Mouse (Mus musculus): Measurements from ENCODE around the gene Akr1b8. TPM values are rescaled to one million over a fixed set of nuclear protein-coding genes. Genes with fewer than 3 reads are reported as not detected.
"Not testable (repeated sequence)": the region's sequence is repeated elsewhere in the genome, so short reads cannot be mapped to it uniquely, and the experiment has no call there.

The Akr1b8 gene
- total RNA-seq, 2 experiments from 2014 or later, result not detected

- no peak for ATAC-seq (replicated peaks; ENCODE audit: low FRiP score, poor library complexity, severe bottlenecking)
These were observed 7.6 kb upstream of the Akr1b8 start for GRCm38 (mm10) chr6:34346096-34346898.

- no peak for ATAC-seq (replicated peaks; ENCODE audit: low FRiP score, poor library complexity, severe bottlenecking)
These were observed 3.8 kb upstream of the Akr1b8 start for GRCm38 (mm10) chr6:34350037-34350699.

GRCm38 (mm10) chr6:34351481-34351880 lies 2.4 kb upstream of the Akr1b8 start:
- not testable (repeated sequence) for ATAC-seq (replicated peaks; ENCODE audit: low FRiP score, poor library complexity, severe bottlenecking)

GRCm38 (mm10) chr6:34352401-34352800 lies 1.5 kb upstream of the Akr1b8 start:
- ATAC-seq (replicated peaks; ENCODE audit: low FRiP score, poor library complexity, severe bottlenecking), result no peak

- ATAC-seq (replicated peaks; ENCODE audit: low FRiP score, poor library complexity, severe bottlenecking), result no peak
These were observed 732 bp downstream of the Akr1b8 start for GRCm38 (mm10) chr6:34354354-34355348.

- ATAC-seq (replicated peaks; ENCODE audit: low FRiP score, poor library complexity, severe bottlenecking), result no peak
These were observed 1.4 kb downstream of the Akr1b8 start for GRCm38 (mm10) chr6:34355349-34355747.

GRCm38 (mm10) chr6:34355841-34356240 lies 1.9 kb downstream of the Akr1b8 start:
- ATAC-seq (replicated peaks; ENCODE audit: low FRiP score, poor library complexity, severe bottlenecking), result no peak

- ATAC-seq (replicated peaks; ENCODE audit: low FRiP score, poor library complexity, severe bottlenecking), result no peak
These were observed 10.6 kb downstream of the Akr1b8 start for GRCm38 (mm10) chr6:34364217-34365136.

- no peak for ATAC-seq (replicated peaks; ENCODE audit: low FRiP score, poor library complexity, severe bottlenecking)
These were observed 14.1 kb downstream of the Akr1b8 start for GRCm38 (mm10) chr6:34367998-34368397.

- ATAC-seq (replicated peaks; ENCODE audit: low FRiP score, poor library complexity, severe bottlenecking), result no peak
These were observed 16.2 kb downstream of the Akr1b8 start for GRCm38 (mm10) chr6:34370081-34370480.

GRCm38 (mm10) chr6:34371700-34372351 lies 17.9 kb downstream of the Akr1b8 start:
- peak; percentile 71; the same call in 1 of the 2 replicates for ATAC-seq (replicated peaks; ENCODE audit: low FRiP score, poor library complexity, severe bottlenecking)

GRCm38 (mm10) chr6:34373841-34374240 lies 19.9 kb downstream of the Akr1b8 start:
- ATAC-seq (replicated peaks; ENCODE audit: low FRiP score, poor library complexity, severe bottlenecking), result no peak

GRCm38 (mm10) chr6:34375888-34376287 lies 22.0 kb downstream of the Akr1b8 start:
- ATAC-seq (replicated peaks; ENCODE audit: low FRiP score, poor library complexity, severe bottlenecking), result not testable (repeated sequence)

GRCm38 (mm10) chr6:34383401-34383800 lies 29.5 kb downstream of the Akr1b8 start:
- no peak for ATAC-seq (replicated peaks; ENCODE audit: low FRiP score, poor library complexity, severe bottlenecking)

GRCm38 (mm10) chr6:34384110-34384661 lies 30.3 kb downstream of the Akr1b8 start, which contains the start of gene Akr1b10:
Gene Akr1b10 (plus strand): TSS chr6:34384218.
- 0 out of 2 replicates have a peak, but pooled peaks have one; percentile 25 for ATAC-seq (replicated peaks; ENCODE audit: low FRiP score, poor library complexity, severe bottlenecking)

- no peak for ATAC-seq (replicated peaks; ENCODE audit: low FRiP score, poor library complexity, severe bottlenecking)
These were observed 30.9 kb downstream of the Akr1b8 start for GRCm38 (mm10) chr6:34384701-34385370.

GRCm38 (mm10) chr6:34388420-34389156 lies 34.7 kb downstream of the Akr1b8 start:
- no peak for ATAC-seq (replicated peaks; ENCODE audit: low FRiP score, poor library complexity, severe bottlenecking)

Measured in erythroid progenitor cell, adult 5-6 weeks (primary cell).